Mouse (Mus musculus) liver, embryonic 11.5 days (tissue): ENCODE data around the gene Higd1c. TPM values are rescaled to one million over a fixed set of nuclear protein-coding genes. Genes with fewer than 3 reads are reported as not detected.
A peak's percentile ranks its signal among the peaks of the same experiment; 100 is the strongest.
"Not testable (repeated sequence)": the region's sequence is repeated elsewhere in the genome, so short reads cannot be mapped to it uniquely, and the experiment has no call there.

ENCODE experiments used
- ATAC-seq: fragments of 200-750 bp; cut with Nextera tagmentation; replicated peaks from 2 replicates; pipeline ENCODE4 v1.8.0; 2017; ENCODE audit warnings: moderate number of reproducible peaks, mild to moderate bottlenecking, moderate TSS enrichment, moderate library complexity; ENCODE audit not compliant: low FRiP score
- DNase-seq: peaks from one replicate; pipeline ENCODE4 v3.0.0-alpha.2; 2017; ENCODE audit warnings: low spot score
- H3K27ac ChIP-seq: fragments of 300-500 bp; sonication (generic); 2 replicates; pipeline ENCODE4 v1.5.1; 2014; ENCODE audit warnings: mild to moderate bottlenecking, low read depth, low read length, control low read depth
- H3K27me3 ChIP-seq: fragments of 300-500 bp; sonication (generic); replicated peaks from 2 replicates; pipeline ENCODE4 v1.6.1; 2014; ENCODE audit warnings: low read length, mixed read lengths; ENCODE audit not compliant: control insufficient read depth, insufficient read depth
- H3K36me3 ChIP-seq: fragments of 300-500 bp; sonication (generic); 2 replicates; pipeline ENCODE4 v1.6.1; 2014; ENCODE audit warnings: mild to moderate bottlenecking, low read length, moderate library complexity, mixed read lengths; ENCODE audit not compliant: control insufficient read depth, insufficient read depth
- H3K4me1 ChIP-seq: fragments of 300-500 bp; sonication (generic); replicated peaks from 2 replicates; pipeline ENCODE4 v1.6.1; 2014; ENCODE audit warnings: low read length, mixed read lengths; ENCODE audit not compliant: control insufficient read depth, insufficient read depth
- H3K4me2 ChIP-seq: fragments of 300-500 bp; sonication (generic); 2 replicates; pipeline ENCODE4 v1.6.1; 2014; ENCODE audit warnings: mild to moderate bottlenecking, control low read depth, moderate library complexity
- H3K4me3 ChIP-seq: fragments of 300-500 bp; sonication (generic); 2 replicates; pipeline ENCODE4 v1.5.1; 2014; ENCODE audit warnings: low read depth, low read length, control low read depth
- H3K9ac ChIP-seq: fragments of 300-500 bp; sonication (generic); 2 replicates; pipeline ENCODE4 v1.6.1; 2014; ENCODE audit warnings: low read depth, low read length, control low read depth
- H3K9me3 ChIP-seq: fragments of 300-500 bp; sonication (generic); 2 replicates; pipeline ENCODE4 v1.6.1; 2016; ENCODE audit warnings: low read length, inconsistent platforms, mixed read lengths; ENCODE audit not compliant: control insufficient read depth
- WGBS: fragments of 180-500 bp; shearing (Covaris S2); extraction: QIAGEN DNeasy Blood & Tissue Kit; methylation state at CpG from one replicate; pipeline ENCODE4 v1.1.7; 2014; 5-methylcytosine and 5-hydroxymethylcytosine counted together
- polyA plus RNA-seq: library from polyadenylated mRNA; unstranded; fragments of >200 nt; fragmentation: Nextera tagmentation; extraction: Ambion mirVana; gene quantifications from 2 replicates; pipeline ENCODE4 v1.2.1, GENCODE M21; 2014

The Higd1c gene
- polyA plus RNA-seq, 1 experiment from 2014 or later = not detected

- no peaks in the 10 kb centered on the region for H3K36me3 ChIP-seq
- peak overlapping the region; percentile 100 for H3K4me2 ChIP-seq
- H3K27ac ChIP-seq = peak overlapping the region; percentile 99
- H3K4me3 ChIP-seq = peak overlapping the region; percentile 100
- WGBS = 26% methylated on average over 9 of the region's 9 CpGs
- peaks cover 9% of the 10 kb centered on the region for H3K27me3 ChIP-seq
- peak overlapping the region; percentile 98 for H3K9ac ChIP-seq
- ATAC-seq (peak; percentile 83), DNase-seq (no peak)
- H3K9me3 ChIP-seq = no peaks in the 10 kb centered on the region
- H3K4me1 ChIP-seq = peaks cover 65% of the 10 kb centered on the region
Measured at GRCm38 (mm10) chr15:100419901-100420745, 55.8 kb downstream of the Higd1c start.

GRCm38 (mm10) chr15:100421059-100421757, 56.9 kb downstream of the Higd1c start:
- Histone ChIP-seq H3K36me3 (no peaks in the 10 kb centered on the region), H3K9ac (peak overlapping the region; percentile 98), H3K27me3 (peaks cover 13% of the 10 kb centered on the region), H3K27ac (peak overlapping the region; percentile 99), H3K4me3 (peak overlapping the region; percentile 100), H3K4me1 (peaks cover 55% of the 10 kb centered on the region), H3K9me3 (no peaks in the 10 kb centered on the region), H3K4me2 (peak overlapping the region; percentile 100)
- DNase-seq (no peak), ATAC-seq (no peak)
- WGBS = 17% methylated on average over 8 of the region's 8 CpGs

GRCm38 (mm10) chr15:100421758-100422197, 57.4 kb downstream of the Higd1c start, which contains the start of gene Gm5475:
TSS of gene Gm5475 (plus strand) at chr15:100422147.
- H3K36me3 ChIP-seq, ATAC-seq, H3K9me3 ChIP-seq, DNase-seq: not testable (repeated sequence)
- WGBS = 22% methylated on average over 3 of the region's 3 CpGs
- peak within 1 kb of the TSS; percentile 100 for H3K4me3 ChIP-seq
- peak within 1 kb of the TSS; percentile 99 for H3K27ac ChIP-seq
- peak within 1 kb of the TSS; percentile 98 for H3K9ac ChIP-seq
- peak within 1 kb of the TSS; percentile 100 for H3K4me2 ChIP-seq
- H3K4me1 ChIP-seq = peaks cover 51% of the 10 kb centered on the region
- H3K27me3 ChIP-seq = peaks cover 13% of the 10 kb centered on the region

- Histone ChIP-seq H3K4me2 (peak overlapping the region; percentile 100), H3K27me3 (peaks cover 13% of the 10 kb centered on the region), H3K4me1 (peaks cover 46% of the 10 kb centered on the region), H3K27ac (peak overlapping the region; percentile 99), H3K4me3 (peak overlapping the region; percentile 100), H3K9ac (peak overlapping the region; percentile 98), H3K36me3 (no peaks in the 10 kb centered on the region), H3K9me3 (no peaks in the 10 kb centered on the region)
- WGBS = under 1% methylated on average over 42 of the region's 44 CpGs
- DNase-seq (no peak), ATAC-seq (no peak)
Measured at GRCm38 (mm10) chr15:100422476-100422875, 58.1 kb downstream of the Higd1c start.

- DNase-seq (peak; percentile 98), ATAC-seq (peak; percentile 88)
- Histone ChIP-seq H3K27ac (peak overlapping the region; percentile 99), H3K4me1 (peaks cover 39% of the 10 kb centered on the region), H3K27me3 (peaks cover 13% of the 10 kb centered on the region), H3K4me2 (peak overlapping the region; percentile 100), H3K9ac (peak overlapping the region; percentile 98), H3K36me3 (no peaks in the 10 kb centered on the region), H3K4me3 (peak overlapping the region; percentile 100), H3K9me3 (no peaks in the 10 kb centered on the region)
- WGBS = under 1% methylated on average over 62 of the region's 65 CpGs
Measured at GRCm38 (mm10) chr15:100422899-100423860, 58.8 kb downstream of the Higd1c start.

- Histone ChIP-seq H3K9ac (peak overlapping the region; percentile 66), H3K36me3 (no peaks in the 10 kb centered on the region), H3K9me3 (no peaks in the 10 kb centered on the region), H3K4me2 (peak overlapping the region; percentile 100), H3K4me3 (peak overlapping the region; percentile 100), H3K27ac (no peak overlapping the region), H3K4me1 (peaks cover 32% of the 10 kb centered on the region), H3K27me3 (peaks cover 13% of the 10 kb centered on the region)
- DNase-seq (no peak), ATAC-seq (no peak)
- 5% methylated on average over 14 of the region's 14 CpGs for WGBS
Measured at GRCm38 (mm10) chr15:100423916-100424315, 59.6 kb downstream of the Higd1c start.

GRCm38 (mm10) chr15:100424396-100425122, 60.2 kb downstream of the Higd1c start, which contains the start of gene Slc11a2:
TSS of gene Slc11a2 (minus strand) at chr15:100425072.
- H3K9me3 ChIP-seq = no peaks in the 10 kb centered on the region
- H3K36me3 ChIP-seq = no peaks in the 10 kb centered on the region
- ATAC-seq = no peak
- no peak within 1 kb of the TSS for H3K27ac ChIP-seq
- H3K4me3 ChIP-seq = peak within 1 kb of the TSS; percentile 100
- H3K9ac ChIP-seq = peak within 1 kb of the TSS; percentile 66
- peaks cover 13% of the 10 kb centered on the region for H3K27me3 ChIP-seq
- 31% methylated on average over 17 of the region's 17 CpGs for WGBS
- peaks cover 26% of the 10 kb centered on the region for H3K4me1 ChIP-seq
- H3K4me2 ChIP-seq = peak within 1 kb of the TSS; percentile 100
- DNase-seq = no peak
